In genomic region chr1:80224839-80225412, GRCm38 (mm10) we compare ENCODE assay signal across 10 mouse cellular contexts. TPM values are rescaled to one million over a fixed set of nuclear protein-coding genes. Genes with fewer than 3 reads are reported as not detected.
DNase-seq lines count a peak whose midpoint lies in the region; ATAC-seq and TF ChIP-seq lines count a peak whose summit lies in the region.
"Had no signal": no experiment of that assay in that cellular context is flagged by ENCODE, and none has a peak within 500 bp of the region (broad histone marks: within the 10 kb centered on the region; RNA-seq: fewer than 3 reads in every experiment).

No protein-coding gene starts in this region.

- ATAC-seq in forebrain, embryonic 11.5 days (replicated peaks; ENCODE audit: low FRiP score): 0 out of 2 replicates have a peak, but pooled peaks have one; percentile 24
- ATAC-seq in midbrain, postnatal 0 days (ENCODE audit: low FRiP score): peak; percentile 53

- DNase-seq in forebrain, embryonic 11.5 days (ENCODE audit: low spot score): no peak
- DNase-seq in forebrain, embryonic 10.5 days (ENCODE audit: extremely low spot score, low spot score): no peak
- DNase-seq in kidney, postnatal 4 days: peak; percentile 5 to 9
- no peak for DNase-seq in kidney, postnatal 25 days
- peak; percentile 10 for DNase-seq in adipocyte (ENCODE audit: low spot score)
- DNase-seq in midbrain, postnatal 0 days (ENCODE audit: low spot score): peak; percentile 56
- no peak for DNase-seq in left cerebral cortex, postnatal 25 days (ENCODE audit: low spot score in 2 of 2)
- no peak for DNase-seq in cerebellum, postnatal 36 days
- DNase-seq: embryo, embryonic 11 days had no signal

- H3K9me3 ChIP-seq in forebrain, embryonic 11.5 days (ENCODE audit: control insufficient read depth, low read length): no peaks in the 10 kb centered on the region
- H3K9me3 ChIP-seq in forebrain, embryonic 10.5 days: no peaks in the 10 kb centered on the region
- H3K9me3 ChIP-seq in midbrain, postnatal 0 days (ENCODE audit: low read length): no peaks in the 10 kb centered on the region
- H3K9me3 ChIP-seq: limb, embryonic 13.5 days had no signal

- H3K4me2 ChIP-seq in forebrain, embryonic 11.5 days (ENCODE audit: low read depth, low read length, severe bottlenecking): no peak overlapping the region
- no peak overlapping the region for H3K4me2 ChIP-seq in midbrain, postnatal 0 days (ENCODE audit: low read depth, low read length, poor library complexity, severe bottlenecking)
- H3K4me2 ChIP-seq: limb, embryonic 13.5 days had no signal

- no peaks in the 10 kb centered on the region for H3K27me3 ChIP-seq in forebrain, embryonic 11.5 days (ENCODE audit: control insufficient read depth, insufficient read depth, low read length)
- H3K27me3 ChIP-seq in forebrain, embryonic 10.5 days (ENCODE audit: poor library complexity, severe bottlenecking): no peaks in the 10 kb centered on the region
- H3K27me3 ChIP-seq in midbrain, postnatal 0 days (ENCODE audit: insufficient read depth, low read length): no peaks in the 10 kb centered on the region
- H3K27me3 ChIP-seq: limb, embryonic 13.5 days had no signal

- WGBS in forebrain, embryonic 11.5 days: 52% methylated on average over 3 of the region's 3 CpGs
- 57% methylated on average over 3 of the region's 3 CpGs for WGBS in forebrain, embryonic 10.5 days
- 30% methylated on average over 3 of the region's 3 CpGs for WGBS in midbrain, postnatal 0 days

- H3K9ac ChIP-seq in forebrain, embryonic 11.5 days (ENCODE audit: low read length): no peak overlapping the region
- no peak overlapping the region for H3K9ac ChIP-seq in midbrain, postnatal 0 days (replicated peaks; ENCODE audit: low read length, poor library complexity, severe bottlenecking)
- H3K9ac ChIP-seq: limb, embryonic 13.5 days had no signal

- no peak overlapping the region for H3K4me3 ChIP-seq in forebrain, embryonic 11.5 days (ENCODE audit: low read depth, low read length)
- H3K4me3 ChIP-seq in forebrain, embryonic 10.5 days: no peak overlapping the region
- H3K4me3 ChIP-seq in midbrain, postnatal 0 days (ENCODE audit: low read depth, low read length): no peak overlapping the region
- H3K4me3 ChIP-seq: limb, embryonic 13.5 days had no signal

- intact Hi-C loops in left cerebral cortex, postnatal 25 days (cut with DNase I): no loop called here

- H3K27ac ChIP-seq in forebrain, embryonic 11.5 days (ENCODE audit: low read depth, low read length): no peak overlapping the region
- H3K27ac ChIP-seq in forebrain, embryonic 10.5 days: no peak overlapping the region
- H3K27ac ChIP-seq in midbrain, postnatal 0 days (ENCODE audit: low read depth, low read length): peak overlapping the region; percentile 39; the same call in 1 of the 2 replicates
- H3K27ac ChIP-seq: limb, embryonic 13.5 days had no signal

- TF ChIP-seq CTCF in midbrain, postnatal 0 days (IDR thresholded peaks at IDR 0.05): no peak

- H3K36me3 ChIP-seq in forebrain, embryonic 11.5 days (ENCODE audit: control insufficient read depth, insufficient read depth, low read length): no peaks in the 10 kb centered on the region
- no peaks in the 10 kb centered on the region for H3K36me3 ChIP-seq in forebrain, embryonic 10.5 days (replicated peaks)
- H3K36me3 ChIP-seq in midbrain, postnatal 0 days (ENCODE audit: insufficient read depth, low read length): no peaks in the 10 kb centered on the region
- H3K36me3 ChIP-seq: limb, embryonic 13.5 days had no signal

- H3K4me1 ChIP-seq in forebrain, embryonic 11.5 days (replicated peaks; ENCODE audit: control insufficient read depth, insufficient read depth, low read length): no peaks in the 10 kb centered on the region; the same call in 1 of the 2 replicates
- peaks cover 10% of the 10 kb centered on the region for H3K4me1 ChIP-seq in forebrain, embryonic 10.5 days
- H3K4me1 ChIP-seq in midbrain, postnatal 0 days (ENCODE audit: insufficient read depth, low read length): peaks cover 6% of the 10 kb centered on the region; the same call in 1 of the 2 replicates

RNA-seq across cellular contexts. Expression of gene Fam124b, which starts 6.7 kb away (rescaled TPM):
- polyA plus RNA-seq in forebrain, embryonic 11.5 days (2014; fragmentation: Nextera tagmentation; extraction: Ambion mirVana): 0.48 and 0.72 TPM in 2 replicates
- polyA plus RNA-seq in forebrain, embryonic 10.5 days (2016; fragmentation: Nextera tagmentation; extraction: Ambion mirVana): 0.31 and 0.32 TPM in 2 replicates
- total RNA-seq in midbrain, postnatal 0 days (2014; rRNA removed): 0.24 and 1.0 TPM in 2 replicates
- polyA plus RNA-seq in midbrain, postnatal 0 days (2015; fragmentation: Nextera tagmentation; extraction: Ambion mirVana): 0.15 and 0.42 TPM in 2 replicates
- total RNA-seq in left cerebral cortex, postnatal 25 days (2021): under 1 TPM; 0.21 to 0.96 TPM

Comparison
In these comparisons a context has a peak if more than half of its experiments do, and no peak if none do; other contexts are left out.
1. DNase-seq: peak in kidney, postnatal 4 days (2 of 2), adipocyte (single experiment) and midbrain, postnatal 0 days (single experiment); none in forebrain, embryonic 11.5 days (single experiment), forebrain, embryonic 10.5 days (single experiment), kidney, postnatal 25 days (0 of 2), left cerebral cortex, postnatal 25 days (0 of 2) and cerebellum, postnatal 36 days (0 of 2).